Mouse (Mus musculus): ENCODE results near the gene S1pr4. TPM values are rescaled to one million over a fixed set of nuclear protein-coding genes. Genes with fewer than 3 reads are reported as not detected.

Gene S1pr4
- polyA plus RNA-seq, 1 experiment, result not detected

DNA sequence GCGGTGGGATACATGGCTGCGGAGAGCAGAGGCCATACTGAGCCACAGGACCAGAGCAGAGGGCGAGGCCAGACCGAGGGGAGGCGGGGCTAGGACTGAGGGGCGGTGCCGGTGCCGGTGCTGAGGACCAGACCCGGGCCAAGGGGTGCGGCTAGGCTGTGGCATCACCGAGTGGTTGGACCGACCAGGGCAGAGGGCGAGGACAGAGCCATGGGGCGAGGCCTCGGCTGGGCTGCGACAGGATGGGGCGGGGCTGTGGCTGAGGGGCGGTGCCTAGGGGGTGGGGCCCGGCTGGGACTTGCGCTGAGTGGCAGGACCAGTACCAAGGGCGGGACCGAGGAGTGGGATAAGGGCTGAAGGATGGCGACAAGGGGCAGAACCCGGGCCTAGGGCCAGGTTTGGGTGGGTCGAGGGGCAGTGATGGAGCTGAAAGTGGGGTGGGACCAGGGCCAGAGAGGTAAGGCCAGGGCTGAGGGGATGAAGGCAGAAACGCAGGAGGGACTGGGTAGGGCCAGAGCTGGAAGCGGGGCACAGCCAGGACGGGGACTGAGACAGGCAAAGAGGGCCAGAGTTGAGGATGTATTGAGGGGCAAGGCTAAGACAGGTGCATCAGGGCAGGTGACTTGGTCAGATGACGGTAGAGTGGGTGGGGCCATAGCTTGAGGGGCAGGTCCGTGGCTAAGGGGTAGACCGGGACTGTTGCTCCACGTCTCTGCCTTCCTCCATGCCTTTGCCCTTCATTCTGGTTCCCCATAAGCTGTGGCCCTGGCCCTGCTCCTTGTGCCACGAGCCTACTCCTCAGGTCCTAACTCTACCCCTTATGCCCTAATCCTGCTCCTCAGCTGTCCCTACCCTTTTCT is 35.3 kb downstream of the S1pr4 start:
- no peak overlapping the region for H3K27ac ChIP-seq (ENCODE audit: insufficient read depth, low read depth, low read length)
- H3K4me3 ChIP-seq (ENCODE audit: insufficient read depth, low read depth, low read length), result no peak overlapping the region
- 21% methylated on average over 33 of the region's 33 CpGs for WGBS
- TF ChIP-seq POLR2A (IDR thresholded peaks at IDR 0.05; ENCODE audit: insufficient read depth, low read depth, low read length) (no peak), CTCF (IDR thresholded peaks at IDR 0.05; ENCODE audit: insufficient read depth, low read depth, low read length) (no peak)
- H3K4me1 ChIP-seq (ENCODE audit: control insufficient read depth, insufficient read depth, low read length), result peaks cover 44% of the 10 kb centered on the region

- H3K27ac ChIP-seq (ENCODE audit: insufficient read depth, low read depth, low read length), result no peak overlapping the region
- 76% methylated on average over 4 of the region's 4 CpGs for WGBS
Measured at GRCm38 (mm10) chr10:81463531-81463930, 36.4 kb downstream of the S1pr4 start.

DNA sequence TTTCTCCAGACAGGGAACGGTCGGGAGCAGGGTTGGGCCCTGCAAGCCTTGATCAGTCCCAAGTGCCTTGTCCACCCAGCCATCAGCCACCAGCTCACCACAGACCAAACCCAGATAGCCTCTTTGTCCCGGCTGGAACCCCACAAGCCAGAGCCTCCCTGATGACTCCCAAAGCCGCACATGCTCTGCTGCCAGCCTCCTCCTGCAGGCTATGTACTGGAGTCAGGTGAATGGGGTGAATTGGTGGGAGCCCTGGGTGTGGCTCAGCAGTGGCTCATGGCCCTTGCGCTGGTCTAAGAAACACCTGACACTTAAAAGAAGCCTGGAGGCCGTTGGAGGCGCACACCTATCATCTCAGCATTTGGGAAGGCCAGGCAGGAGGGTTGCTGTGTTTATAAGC is 37.0 kb downstream of the S1pr4 start:
- H3K4me3 ChIP-seq (ENCODE audit: insufficient read depth, low read depth, low read length), result no peak overlapping the region
- WGBS, result 79% methylated on average over 7 of the region's 7 CpGs
- H3K27ac ChIP-seq (ENCODE audit: insufficient read depth, low read depth, low read length), result no peak overlapping the region
- TF ChIP-seq CTCF (IDR thresholded peaks at IDR 0.05; ENCODE audit: insufficient read depth, low read depth, low read length) (no peak), POLR2A (IDR thresholded peaks at IDR 0.05; ENCODE audit: insufficient read depth, low read depth, low read length) (no peak)
- peaks cover 31% of the 10 kb centered on the region for H3K4me1 ChIP-seq (ENCODE audit: control insufficient read depth, insufficient read depth, low read length)

More at GRCm38 (mm10) chr10:81463531-81463930, 36.4 kb downstream of the S1pr4 start:
- no peak for TF ChIP-seq CTCF (IDR thresholded peaks at IDR 0.05; ENCODE audit: insufficient read depth, low read depth, low read length)
- TF ChIP-seq POLR2A (IDR thresholded peaks at IDR 0.05; ENCODE audit: insufficient read depth, low read depth, low read length), result no peak
- Histone ChIP-seq H3K4me3 (ENCODE audit: insufficient read depth, low read depth, low read length) (no peak overlapping the region), H3K4me1 (ENCODE audit: control insufficient read depth, insufficient read depth, low read length) (peaks cover 35% of the 10 kb centered on the region)

GRCm38 (mm10) chr10:81462415-81462804 is 37.5 kb downstream of the S1pr4 start:
- Histone ChIP-seq H3K4me1 (ENCODE audit: control insufficient read depth, insufficient read depth, low read length) (peaks cover 31% of the 10 kb centered on the region), H3K27ac (ENCODE audit: insufficient read depth, low read depth, low read length) (no peak overlapping the region), H3K4me3 (ENCODE audit: insufficient read depth, low read depth, low read length) (no peak overlapping the region)
- TF ChIP-seq CTCF (IDR thresholded peaks at IDR 0.05; ENCODE audit: insufficient read depth, low read depth, low read length), result no peak
- no peak for TF ChIP-seq POLR2A (IDR thresholded peaks at IDR 0.05; ENCODE audit: insufficient read depth, low read depth, low read length)
- 42% methylated on average over 7 of the region's 7 CpGs for WGBS

DNA sequence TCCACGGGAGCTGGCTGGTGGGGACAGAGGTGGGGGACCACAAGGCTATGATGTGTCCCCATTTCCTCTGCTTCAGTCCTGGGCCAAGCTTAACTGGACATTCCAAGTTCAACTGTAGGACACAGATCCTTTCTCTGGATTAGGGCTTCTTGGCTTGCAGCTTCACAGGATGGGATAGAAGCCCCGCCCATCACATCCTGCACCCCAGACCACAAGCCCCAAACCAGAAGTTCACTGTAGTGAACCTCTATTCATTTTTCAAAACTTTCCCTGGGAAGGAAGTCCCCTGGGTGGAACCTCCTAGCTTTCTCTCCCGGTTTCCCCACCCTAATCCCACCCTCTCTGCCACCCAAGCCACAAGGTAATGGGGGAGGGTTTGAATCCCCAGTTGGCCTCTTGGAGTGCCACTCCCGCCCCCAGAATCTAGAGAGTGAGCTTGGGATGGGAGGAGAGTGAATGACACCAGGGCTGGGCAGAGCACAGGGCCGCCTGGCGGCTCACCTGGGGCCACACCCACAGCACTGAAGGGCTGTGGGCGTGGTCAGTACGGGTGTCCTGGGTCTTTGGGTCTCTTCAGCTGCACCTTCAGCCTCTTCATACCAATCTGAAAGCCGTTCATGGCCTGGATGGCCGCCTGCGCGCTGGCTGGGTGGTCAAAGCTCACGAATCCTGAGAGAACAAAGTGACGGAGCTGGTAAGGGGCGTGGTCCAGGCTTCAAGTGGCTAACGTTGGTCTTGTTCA is 38.1 kb downstream of the S1pr4 start:
- peaks cover 36% of the 10 kb centered on the region for H3K4me1 ChIP-seq (ENCODE audit: control insufficient read depth, insufficient read depth, low read length)
- TF ChIP-seq CTCF (IDR thresholded peaks at IDR 0.05; ENCODE audit: insufficient read depth, low read depth, low read length) (no peak), POLR2A (IDR thresholded peaks at IDR 0.05; ENCODE audit: insufficient read depth, low read depth, low read length) (no peak)
- no peak overlapping the region for H3K27ac ChIP-seq (ENCODE audit: insufficient read depth, low read depth, low read length)
- whole genome bisulfite sequencing, result 22% methylated on average over 16 of the region's 16 CpGs
- no peak overlapping the region for H3K4me3 ChIP-seq (ENCODE audit: insufficient read depth, low read depth, low read length)

DNA sequence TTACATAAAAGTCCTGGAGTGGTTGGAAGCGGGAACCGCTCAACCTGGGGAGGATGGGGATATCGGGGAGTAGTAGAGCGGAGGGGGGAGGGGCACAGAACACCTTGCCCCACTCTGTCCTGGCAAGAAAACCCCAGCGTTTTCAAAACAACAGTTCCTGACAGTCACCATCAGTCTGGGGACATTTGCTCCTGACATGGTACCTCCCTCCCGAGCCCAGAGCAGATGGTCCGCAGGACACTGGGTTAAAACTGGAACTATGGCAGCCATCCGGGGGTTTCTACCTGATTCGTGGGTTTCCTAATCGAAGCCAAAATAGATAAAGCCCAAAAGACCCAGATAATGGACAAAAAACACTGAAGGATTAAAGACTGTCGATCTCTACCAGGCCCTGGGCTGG is 39.0 kb downstream of the S1pr4 start:
- H3K4me1 ChIP-seq (ENCODE audit: control insufficient read depth, insufficient read depth, low read length), result peaks cover 39% of the 10 kb centered on the region
- no peak overlapping the region for H3K27ac ChIP-seq (ENCODE audit: insufficient read depth, low read depth, low read length)
- 50% methylated on average over 11 of the region's 11 CpGs for WGBS
- no peak overlapping the region for H3K4me3 ChIP-seq (ENCODE audit: insufficient read depth, low read depth, low read length)
- TF ChIP-seq CTCF (IDR thresholded peaks at IDR 0.05; ENCODE audit: insufficient read depth, low read depth, low read length) (no peak), POLR2A (IDR thresholded peaks at IDR 0.05; ENCODE audit: insufficient read depth, low read depth, low read length) (no peak)

DNA sequence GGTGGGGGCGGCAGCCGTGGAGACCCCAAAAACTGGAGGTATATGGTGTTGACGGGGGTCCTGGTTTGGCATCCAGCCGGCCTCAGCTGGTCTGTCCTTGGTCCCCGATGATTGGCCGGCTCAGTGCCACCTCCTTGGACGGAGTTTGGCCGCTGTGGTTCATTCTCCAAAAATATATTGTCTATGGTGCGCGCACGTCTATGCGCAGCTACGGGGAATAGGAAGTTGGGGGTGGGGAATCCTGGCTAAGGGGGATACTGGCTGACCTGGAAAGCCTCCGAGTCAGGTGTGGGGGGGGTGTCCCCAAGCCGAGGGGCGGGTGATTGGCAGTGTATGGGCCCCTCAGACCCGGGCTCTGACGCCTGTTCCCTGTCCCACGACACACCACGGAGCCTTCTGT is 39.5 kb downstream of the S1pr4 start:
- H3K27ac ChIP-seq (ENCODE audit: insufficient read depth, low read depth, low read length), result no peak overlapping the region
- H3K4me3 ChIP-seq (ENCODE audit: insufficient read depth, low read depth, low read length), result no peak overlapping the region
- no peak for TF ChIP-seq CTCF (IDR thresholded peaks at IDR 0.05; ENCODE audit: insufficient read depth, low read depth, low read length)
- TF ChIP-seq POLR2A (IDR thresholded peaks at IDR 0.05; ENCODE audit: insufficient read depth, low read depth, low read length), result no peak
- 40% methylated on average over 20 of the region's 20 CpGs for WGBS
- H3K4me1 ChIP-seq (ENCODE audit: control insufficient read depth, insufficient read depth, low read length), result peaks cover 41% of the 10 kb centered on the region

DNA sequence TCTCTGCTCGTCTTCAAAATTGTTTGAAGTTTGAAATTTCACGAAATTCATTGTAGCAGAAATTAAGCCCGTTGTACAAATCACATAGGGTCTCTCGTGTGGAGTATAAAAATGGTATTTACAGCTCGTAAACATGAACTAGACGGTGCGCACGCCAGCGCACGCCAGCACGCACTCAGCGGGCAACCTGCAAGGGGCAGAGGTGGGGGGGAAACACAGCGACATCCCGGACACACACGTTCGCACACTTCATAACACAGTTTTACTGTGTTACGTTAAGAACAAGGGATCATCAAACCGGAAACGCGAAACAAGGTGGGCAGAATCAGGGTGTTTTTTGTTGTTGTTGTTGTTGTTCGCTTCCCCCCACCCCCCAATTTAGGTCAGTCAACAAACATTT is 40.5 kb downstream of the S1pr4 start:
- 69% methylated on average over 21 of the region's 21 CpGs for WGBS
- Histone ChIP-seq H3K4me1 (ENCODE audit: control insufficient read depth, insufficient read depth, low read length) (peaks cover 34% of the 10 kb centered on the region), H3K27ac (ENCODE audit: insufficient read depth, low read depth, low read length) (no peak overlapping the region), H3K4me3 (ENCODE audit: insufficient read depth, low read depth, low read length) (no peak overlapping the region)
- TF ChIP-seq CTCF (IDR thresholded peaks at IDR 0.05; ENCODE audit: insufficient read depth, low read depth, low read length), result no peak
- TF ChIP-seq POLR2A (IDR thresholded peaks at IDR 0.05; ENCODE audit: insufficient read depth, low read depth, low read length), result no peak

GRCm38 (mm10) chr10:81458267-81458666 is 41.7 kb downstream of the S1pr4 start:
- Histone ChIP-seq H3K4me1 (ENCODE audit: control insufficient read depth, insufficient read depth, low read length) (peaks cover 31% of the 10 kb centered on the region), H3K27ac (ENCODE audit: insufficient read depth, low read depth, low read length) (no peak overlapping the region), H3K4me3 (ENCODE audit: insufficient read depth, low read depth, low read length) (no peak overlapping the region)
- no peak for TF ChIP-seq CTCF (IDR thresholded peaks at IDR 0.05; ENCODE audit: insufficient read depth, low read depth, low read length)
- no peak for TF ChIP-seq POLR2A (IDR thresholded peaks at IDR 0.05; ENCODE audit: insufficient read depth, low read depth, low read length)
- 71% methylated on average over 6 of the region's 6 CpGs for WGBS
